Comparison of ENCODE assay signal across 9 mouse cellular contexts in genomic region chr9:29585746-29586380, GRCm38 (mm10).
DNase-seq lines count a peak whose midpoint lies in the region; ATAC-seq and TF ChIP-seq lines count a peak whose summit lies in the region.
"Had no signal": no experiment of that assay in that cellular context is flagged by ENCODE, and none has a peak within 500 bp of the region (broad histone marks: within the 10 kb centered on the region; RNA-seq: fewer than 3 reads in every experiment).

No protein-coding gene starts in this region.

- no peak overlapping the region for H3K9ac ChIP-seq in liver, embryonic 11.5 days (ENCODE audit: low read depth, low read length)
- no peak overlapping the region for H3K9ac ChIP-seq in stomach, postnatal 0 days (ENCODE audit: low read length)

- no peak for ATAC-seq in liver, embryonic 11.5 days (replicated peaks; ENCODE audit: low FRiP score)
- no peak for ATAC-seq in stomach, postnatal 0 days (ENCODE audit: low FRiP score, low TSS enrichment)

- no peaks in the 10 kb centered on the region; the same call in 1 of the 2 replicates for H3K4me1 ChIP-seq in liver, embryonic 11.5 days (replicated peaks; ENCODE audit: control insufficient read depth, insufficient read depth, low read length)
- no peaks in the 10 kb centered on the region for H3K4me1 ChIP-seq in stomach, postnatal 0 days (replicated peaks; ENCODE audit: control insufficient read depth, insufficient read depth)
- H3K4me1 ChIP-seq: megakaryocyte, embryonic 14.5 days had no signal

- no peak overlapping the region for H3K4me3 ChIP-seq in liver, embryonic 11.5 days (ENCODE audit: low read depth, low read length)
- H3K4me3 ChIP-seq in stomach, postnatal 0 days (ENCODE audit: low read depth, low read length), result no peak overlapping the region
- H3K4me3 ChIP-seq: megakaryocyte, embryonic 14.5 days had no signal

- TF ChIP-seq EP300 in stomach, postnatal 0 days (optimal IDR thresholded peaks at IDR 0.05), result no peak

- no peak overlapping the region for H3K27ac ChIP-seq in liver, embryonic 11.5 days (ENCODE audit: low read depth, low read length)
- H3K27ac ChIP-seq in stomach, postnatal 0 days (replicated peaks), result no peak overlapping the region

- H3K9me3 ChIP-seq in liver, embryonic 11.5 days (ENCODE audit: control insufficient read depth, low read length), result no peaks in the 10 kb centered on the region
- H3K9me3 ChIP-seq in stomach, postnatal 0 days (ENCODE audit: control insufficient read depth, low read length), result no peaks in the 10 kb centered on the region
- H3K9me3 ChIP-seq: megakaryocyte, embryonic 14.5 days had no signal

- peak; percentile 26 for DNase-seq in ovary, postnatal 14 days (ENCODE audit: low spot score)
- no peak for DNase-seq in ovary, adult 18-20 months (ENCODE audit: low spot score)
- peak; percentile 61 to 70 for DNase-seq in adrenal gland, postnatal 36 days
- peak; percentile 62 for DNase-seq in embryo, embryonic 9.5 days (ENCODE audit: extremely low spot score)
- peak; percentile 28 for DNase-seq in kidney, postnatal 14 days
- peak; percentile 42 for DNase-seq in liver, embryonic 11.5 days (ENCODE audit: low spot score)
- DNase-seq in stomach, postnatal 0 days (ENCODE audit: low spot score), result peak; percentile 57
- no peak for DNase-seq in spleen, postnatal 10 days (ENCODE audit: low spot score in 2 of 2)

- no peaks in the 10 kb centered on the region for H3K36me3 ChIP-seq in liver, embryonic 11.5 days (ENCODE audit: control insufficient read depth, insufficient read depth, low read length)
- no peaks in the 10 kb centered on the region for H3K36me3 ChIP-seq in stomach, postnatal 0 days (ENCODE audit: control insufficient read depth, insufficient read depth, low read length)

- H3K4me2 ChIP-seq in liver, embryonic 11.5 days, result no peak overlapping the region
- H3K4me2 ChIP-seq in stomach, postnatal 0 days (replicated peaks; ENCODE audit: low read depth), result no peak overlapping the region

- 54% methylated on average over 8 of the region's 8 CpGs for WGBS in liver, embryonic 11.5 days
- 53% methylated on average over 8 of the region's 8 CpGs for WGBS in stomach, postnatal 0 days

- TF ChIP-seq CTCF in stomach, postnatal 0 days (IDR thresholded peaks at IDR 0.05; ENCODE audit: low read depth), result peak; percentile 79

- H3K27me3 ChIP-seq in liver, embryonic 11.5 days (replicated peaks; ENCODE audit: control insufficient read depth, insufficient read depth, low read length), result no peaks in the 10 kb centered on the region
- no peaks in the 10 kb centered on the region for H3K27me3 ChIP-seq in stomach, postnatal 0 days (ENCODE audit: control insufficient read depth, insufficient read depth, low read length)
- H3K27me3 ChIP-seq: megakaryocyte, embryonic 14.5 days had no signal

Comparison
In these comparisons a context has a peak if more than half of its experiments do, and no peak if none do; other contexts are left out.
1. DNase-seq: peak in ovary, postnatal 14 days (single experiment), adrenal gland, postnatal 36 days (2 of 2), embryo, embryonic 9.5 days (single experiment), kidney, postnatal 14 days (single experiment), liver, embryonic 11.5 days (single experiment) and stomach, postnatal 0 days (single experiment); none in ovary, adult 18-20 months (single experiment) and spleen, postnatal 10 days (0 of 2).